Mouse (Mus musculus) myocyte (in vitro differentiated cells): ENCODE data around the gene Tesk2. TPM values are rescaled to one million over a fixed set of nuclear protein-coding genes. Genes with fewer than 3 reads are reported as not detected.

ENCODE experiments used
- H3K27me3 ChIP-seq: one replicate; pipeline ENCODE4 v1.6.1; 2011; ENCODE audit not compliant: control insufficient read depth, insufficient read depth, insufficient read length
- H3K36me3 ChIP-seq: one replicate; pipeline ENCODE4 v1.6.1; 2011; ENCODE audit not compliant: control insufficient read depth, insufficient read depth
- H3K4me2 ChIP-seq: one replicate; pipeline ENCODE4 v1.6.1; 2011; ENCODE audit warnings: low read depth, control low read depth
- H3K4me3 ChIP-seq: one replicate; pipeline ENCODE4 v1.5.1; 2011; ENCODE audit warnings: mild to moderate bottlenecking, control low read depth, moderate library complexity
- H3K79me2 ChIP-seq: one replicate; pipeline ENCODE4 v1.6.1; 2011; ENCODE audit not compliant: control insufficient read depth, insufficient read depth
- H3ac ChIP-seq: one replicate; pipeline ENCODE4 v1.6.1; 2011; ENCODE audit not compliant: control insufficient read depth, insufficient read length
- CEBPB ChIP-seq: IDR thresholded peaks from 2 replicates; pipeline ENCODE4 v1.6.1; 2011; ENCODE audit warnings: mild to moderate bottlenecking, moderate library complexity; ENCODE audit not compliant: poor library complexity, insufficient read depth, severe bottlenecking
- E2F4 ChIP-seq: IDR thresholded peaks from one replicate; pipeline ENCODE4 v1.6.1; 2011; ENCODE audit warnings: mild to moderate bottlenecking, control low read depth, moderate library complexity; ENCODE audit not compliant: insufficient read depth
- MAX ChIP-seq: IDR thresholded peaks from one replicate; pipeline ENCODE4 v1.6.1; 2011; ENCODE audit warnings: low read depth, mild to moderate bottlenecking, control low read depth
- MYOD1 ChIP-seq, 3 experiments: IDR thresholded peaks; one replicate each; pipeline ENCODE4 v1.6.1; 2011; ENCODE audit warnings: control low read depth in 2 of 3, low read depth in 2 of 3, mild to moderate bottlenecking in 2 of 3, moderate library complexity in 1 of 3; ENCODE audit not compliant: insufficient read length in 2 of 3, control insufficient read depth in 1 of 3
- MYOG ChIP-seq, 3 experiments: IDR thresholded peaks; one replicate each; pipeline ENCODE4 v1.6.1; 2011; ENCODE audit warnings: control low read depth in 2 of 3, low read depth in 2 of 3, mild to moderate bottlenecking in 2 of 3; ENCODE audit not compliant: insufficient read length in 2 of 3, control insufficient read depth in 1 of 3, insufficient read depth in 1 of 3
- POLR2A ChIP-seq: IDR thresholded peaks from one replicate; pipeline ENCODE4 v1.6.1; 2011; ENCODE audit warnings: low read depth, mild to moderate bottlenecking, control low read depth, moderate library complexity; ENCODE audit not compliant: insufficient read length
- POLR2AphosphoS2 ChIP-seq: IDR thresholded peaks from one replicate; pipeline ENCODE4 v1.6.1; 2011; ENCODE audit warnings: low read depth, control low read depth; ENCODE audit not compliant: insufficient read length
- REST ChIP-seq: IDR thresholded peaks from one replicate; pipeline ENCODE4 v1.6.1; 2011; ENCODE audit warnings: mild to moderate bottlenecking, control low read depth, moderate library complexity; ENCODE audit not compliant: insufficient read depth, insufficient read length
- SRF ChIP-seq: IDR thresholded peaks from one replicate; pipeline ENCODE4 v1.6.1; 2011; ENCODE audit warnings: low read depth; ENCODE audit not compliant: control insufficient read depth, insufficient read length
- TCF12 ChIP-seq: IDR thresholded peaks from one replicate; pipeline ENCODE4 v1.6.1; 2011; ENCODE audit warnings: mild to moderate bottlenecking, control low read depth; ENCODE audit not compliant: poor library complexity, insufficient read depth, severe bottlenecking
- TCF3 ChIP-seq: IDR thresholded peaks from one replicate; pipeline ENCODE4 v1.6.1; 2011; ENCODE audit warnings: low read depth, control low read depth; ENCODE audit not compliant: insufficient read length
- USF1 ChIP-seq: IDR thresholded peaks from one replicate; pipeline ENCODE4 v1.6.1; 2011; ENCODE audit warnings: low read depth, mild to moderate bottlenecking, control low read depth, moderate library complexity
- polyA plus RNA-seq: library from polyadenylated mRNA; unstranded; fragments of >200 nt; fragmentation: generic; extraction: Trizol; gene quantifications from one replicate; pipeline ENCODE4 v1.2.1, GENCODE M21; 2012; ENCODE audit warnings: missing spikeins

Tesk2 gene
- polyA plus RNA-seq, 1 experiment: 3.8 TPM

DNA sequence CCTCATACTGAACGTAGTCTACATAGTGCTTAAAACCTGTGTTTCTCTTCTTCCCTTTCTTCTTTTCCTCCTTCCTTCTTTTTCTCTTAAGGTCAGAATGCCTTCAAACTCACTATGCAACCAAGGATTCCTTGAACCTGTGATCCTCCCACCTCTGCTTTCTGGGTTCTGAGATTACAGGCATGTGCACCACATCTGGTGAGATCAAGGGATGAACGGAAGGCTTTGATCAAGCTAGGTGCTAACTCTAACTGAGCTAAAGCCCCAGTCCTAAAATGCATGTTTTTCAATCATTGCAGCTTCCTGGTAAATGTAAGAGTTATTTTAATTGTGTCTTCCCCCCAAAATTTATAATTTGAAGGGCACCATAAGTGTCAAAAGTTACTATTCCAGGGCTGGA is 14.2 kb downstream of the Tesk2 start:
- Histone ChIP-seq H3ac (no peak overlapping the region), H3K4me3 (no peak overlapping the region), H3K27me3 (no peaks in the 10 kb centered on the region), H3K4me2 (no peak overlapping the region), H3K79me2 (no peaks in the 10 kb centered on the region), H3K36me3 (peaks cover 2% of the 10 kb centered on the region)
- TF ChIP-seq USF1: no peak
- TF ChIP-seq MYOD1 (IDR thresholded peaks at IDR 0.05; ENCODE audit: control insufficient read depth in 1 of 3, insufficient read length in 2 of 3, low read depth in 2 of 3): no peak
- no peak for TF ChIP-seq E2F4
- TF ChIP-seq REST: no peak
- TF ChIP-seq TCF12: no peak
- no peak for TF ChIP-seq TCF3
- TF ChIP-seq POLR2AphosphoS2: no peak
- no peak for TF ChIP-seq POLR2A
- TF ChIP-seq CEBPB: no peak
- no peak for TF ChIP-seq SRF
- TF ChIP-seq MAX: no peak

DNA sequence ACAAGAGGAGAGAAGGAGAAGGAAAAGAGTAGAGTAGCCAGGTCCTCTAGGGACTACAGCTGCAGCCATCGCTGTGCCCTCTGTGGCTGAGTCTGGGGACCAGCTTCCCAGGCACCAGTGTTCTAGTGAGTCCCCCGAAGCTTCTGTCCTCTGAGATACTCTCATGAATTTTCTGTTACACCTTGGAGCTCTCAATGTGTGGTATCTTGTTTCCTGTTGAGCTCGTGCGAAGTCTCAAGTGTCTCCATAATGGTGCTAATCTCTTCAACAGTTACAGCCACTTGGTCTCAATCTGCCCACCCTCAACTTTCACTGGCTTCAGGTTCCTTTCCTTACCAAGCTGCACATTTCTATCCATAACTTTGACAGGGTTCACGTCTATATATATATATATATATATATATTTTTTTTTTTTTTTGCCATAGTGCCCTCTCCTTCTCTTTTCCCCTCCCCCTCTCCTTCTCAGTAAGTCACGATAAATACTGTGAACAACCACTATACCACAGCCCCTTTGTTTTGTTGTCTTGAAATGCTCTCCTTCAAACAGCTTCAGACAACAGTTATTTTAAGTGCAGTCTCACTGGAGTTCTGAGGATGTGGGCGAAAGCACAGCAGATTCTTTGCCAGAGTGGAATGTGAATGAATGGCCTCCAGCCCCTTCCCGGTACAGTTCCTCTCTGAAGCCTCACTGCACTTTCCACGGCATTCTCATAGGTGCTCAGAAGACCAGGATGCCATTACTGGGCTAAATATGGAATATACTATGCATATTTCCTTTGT is 18.4 kb downstream of the Tesk2 start:
- Histone ChIP-seq H3K4me3 (no peak overlapping the region), H3K27me3 (no peaks in the 10 kb centered on the region), H3K4me2 (no peak overlapping the region), H3K36me3 (peaks cover 2% of the 10 kb centered on the region), H3K79me2 (no peaks in the 10 kb centered on the region), H3ac (no peak overlapping the region)
- TF ChIP-seq TCF3: no peak
- no peak for TF ChIP-seq TCF12
- no peak for TF ChIP-seq E2F4

DNA sequence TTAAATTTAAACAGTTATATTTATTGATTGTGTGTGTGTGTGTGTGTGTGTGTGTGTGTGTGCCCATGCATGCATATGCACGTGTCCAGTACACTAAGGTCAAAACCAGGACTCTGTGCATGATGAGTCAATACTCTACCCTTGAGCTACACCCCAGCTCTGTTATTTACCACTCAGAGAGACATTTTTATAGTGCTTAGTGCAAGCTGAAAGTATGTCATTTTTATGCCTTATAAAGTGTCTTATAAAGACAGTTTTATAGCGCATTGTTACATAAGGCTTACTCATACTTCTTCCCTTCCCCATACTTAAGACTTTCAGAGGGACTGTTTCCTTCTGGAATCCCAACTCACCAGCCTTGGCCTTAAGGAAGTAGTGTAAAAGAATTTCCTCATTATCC is 29.0 kb downstream of the Tesk2 start:
- H3K79me2 ChIP-seq: no peaks in the 10 kb centered on the region
- no peaks in the 10 kb centered on the region for H3K36me3 ChIP-seq
- H3K27me3 ChIP-seq: no peaks in the 10 kb centered on the region
- H3ac ChIP-seq: no peak overlapping the region
- peak overlapping the region; percentile 42 for H3K4me2 ChIP-seq
- no peak for TF ChIP-seq CEBPB
- TF ChIP-seq USF1: peak; percentile 2
- H3K4me3 ChIP-seq: no peak overlapping the region

GRCm38 (mm10) chr4:116761914-116762313 is 41.2 kb downstream of the Tesk2 start:
- TF ChIP-seq CEBPB (no peak), POLR2A (no peak), USF1 (no peak), SRF (no peak), MAX (no peak), REST (no peak), POLR2AphosphoS2 (no peak), TCF3 (no peak), MYOD1 (IDR thresholded peaks at IDR 0.05; ENCODE audit: control insufficient read depth in 1 of 3, insufficient read length in 2 of 3, low read depth in 2 of 3) (no peak), E2F4 (no peak), MYOG (IDR thresholded peaks at IDR 0.05; ENCODE audit: control insufficient read depth in 1 of 3, insufficient read depth in 1 of 3, insufficient read length in 2 of 3, low read depth in 2 of 3) (no peak)
- H3K4me3 ChIP-seq: no peak overlapping the region
- no peak overlapping the region for H3ac ChIP-seq
- no peaks in the 10 kb centered on the region for H3K27me3 ChIP-seq
- H3K36me3 ChIP-seq: no peaks in the 10 kb centered on the region
- H3K79me2 ChIP-seq: no peaks in the 10 kb centered on the region
- H3K4me2 ChIP-seq: no peak overlapping the region

- Histone ChIP-seq H3K36me3 (no peaks in the 10 kb centered on the region), H3K79me2 (no peaks in the 10 kb centered on the region), H3K27me3 (no peaks in the 10 kb centered on the region), H3ac (no peak overlapping the region), H3K4me2 (no peak overlapping the region), H3K4me3 (no peak overlapping the region)
- no peak for TF ChIP-seq MAX
- TF ChIP-seq TCF3: no peak
- no peak for TF ChIP-seq POLR2A
- TF ChIP-seq MYOD1 (IDR thresholded peaks at IDR 0.05; ENCODE audit: control insufficient read depth in 1 of 3, insufficient read length in 2 of 3, low read depth in 2 of 3): no peak
- TF ChIP-seq MYOG (IDR thresholded peaks at IDR 0.05; ENCODE audit: control insufficient read depth in 1 of 3, insufficient read depth in 1 of 3, insufficient read length in 2 of 3, low read depth in 2 of 3): no peak
- TF ChIP-seq E2F4: no peak
- no peak for TF ChIP-seq POLR2AphosphoS2
- TF ChIP-seq REST: no peak
- no peak for TF ChIP-seq SRF
- no peak for TF ChIP-seq TCF12
- TF ChIP-seq USF1: no peak
- no peak for TF ChIP-seq CEBPB
Measured at GRCm38 (mm10) chr4:116764001-116764400, 43.3 kb downstream of the Tesk2 start.
